Mouse (Mus musculus): ENCODE results near the gene Prr29.

DNA sequence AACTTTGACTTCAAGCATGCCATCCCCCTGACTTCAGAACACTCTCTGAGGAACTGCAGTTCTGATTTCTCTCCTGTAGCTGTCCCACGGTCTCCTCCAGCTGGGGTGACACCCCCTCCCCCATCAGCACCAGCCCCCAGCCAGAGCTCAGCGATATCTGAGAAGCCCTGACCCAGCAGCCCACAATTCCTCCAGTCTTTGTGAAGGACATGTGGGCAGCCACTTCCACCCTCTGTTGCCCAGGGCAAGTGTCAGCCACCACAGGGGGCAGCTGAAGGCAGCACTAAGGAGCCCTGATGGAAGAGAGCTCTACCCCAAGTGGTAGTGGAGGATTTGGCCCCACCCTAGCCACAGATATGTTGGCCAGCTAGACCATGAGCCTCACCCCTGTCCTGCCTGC lies 31.2 kb upstream of the Prr29 start:
- TF ChIP-seq POLR2A (IDR thresholded peaks at IDR 0.05; ENCODE audit: borderline replicate concordance, insufficient read depth, low read length) (no peak), CTCF (IDR thresholded peaks at IDR 0.05; ENCODE audit: borderline replicate concordance, insufficient read depth, low read depth, low read length) (no peak)

All from cerebellum, adult 2 months (tissue).